Mouse (Mus musculus): Measurements from ENCODE around the gene Slc45a2. TPM values are rescaled to one million over a fixed set of nuclear protein-coding genes. Genes with fewer than 3 reads are reported as not detected.

The Slc45a2 gene
- total and polyA plus RNA-seq, 3 experiments: not detected

DNA sequence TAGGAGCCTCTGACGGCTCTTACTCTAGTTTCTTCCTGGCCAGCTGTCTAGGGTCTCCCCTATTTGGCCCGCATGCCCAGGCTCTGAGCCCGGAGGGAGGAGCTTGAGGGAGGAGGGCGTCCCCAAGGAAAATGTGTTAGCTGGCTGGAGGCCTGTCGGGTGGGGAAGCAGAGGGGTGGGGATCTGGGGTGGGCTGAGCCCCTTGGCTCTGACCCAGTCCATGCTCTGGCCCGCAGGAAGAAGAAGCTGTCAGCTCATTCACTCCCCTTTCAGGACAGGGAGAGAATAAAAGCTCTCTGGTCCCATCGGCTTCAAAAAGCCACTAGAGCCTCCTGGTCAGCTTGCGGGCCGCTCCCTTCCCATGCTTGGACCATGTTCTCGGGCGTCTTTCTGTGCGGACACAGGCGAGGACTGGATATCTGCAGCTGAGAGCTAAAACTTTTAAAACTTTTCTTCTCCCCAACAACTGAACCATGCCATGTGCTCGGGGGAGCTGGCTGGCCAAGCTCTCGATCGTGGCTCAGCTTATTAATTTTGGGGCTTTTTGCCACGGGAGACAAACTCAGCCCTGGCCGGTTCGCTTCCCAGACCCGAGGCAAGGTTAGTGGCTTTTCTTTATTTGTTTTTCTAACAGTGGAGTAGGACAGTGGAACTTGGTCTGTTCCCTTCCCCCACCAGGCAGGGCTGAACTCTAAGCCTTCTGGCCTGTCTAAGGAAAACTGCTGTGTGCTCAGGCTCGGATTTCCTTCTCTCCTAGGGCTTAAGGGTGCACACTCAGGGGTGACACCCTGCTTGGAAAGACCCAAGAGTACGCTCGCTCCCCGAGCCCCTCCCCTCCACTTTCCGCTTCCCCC is 64.3 kb downstream of the Slc45a2 start, which contains the start of gene Adamts12:
Adamts12 (plus strand) TSS at position 233 of the 854 bp plus-strand sequence.
- dilution Hi-C loops (cut with MboI; ENCODE audit: extremely low pct_ligation_motif_present, extremely low pct_unique_long_range_greater_than_20kb, low sequenced_read_pairs) (no loop called here), in situ Hi-C loops (cut with MboI; ENCODE audit: low pct_ligation_motif_present, low pct_unique_long_range_greater_than_20kb, low sequenced_read_pairs) (no loop called here)
- Histone ChIP-seq H3K4me2 (ENCODE audit: insufficient read depth, low read depth, poor library complexity, severe bottlenecking) (no peak within 1 kb of the TSS), H3K79me2 (replicated peaks; ENCODE audit: control insufficient read depth, extremely low read depth, insufficient read depth, poor library complexity, severe bottlenecking) (no peaks in the 10 kb centered on the region), H3K27me3 (replicated peaks) (no peaks in the 10 kb centered on the region), H3K4me1 (ENCODE audit: control insufficient read depth in 1 of 2, insufficient read depth in 2 of 2) (0 out of 4 replicates have a peak, but pooled peaks cover 0 to 3% of the 10 kb centered on the region in 2 experiments), H3K4me3 (replicated peaks in 1 of 3; ENCODE audit: low read depth in 2 of 3, low read length in 2 of 3, poor library complexity in 1 of 3) (no peak within 1 kb of the TSS), H3K36me3 (replicated peaks in 1 of 2; ENCODE audit: control insufficient read depth in 1 of 2, insufficient read depth in 1 of 2, low read length in 1 of 2) (no peaks in the 10 kb centered on the region), H3K9me3 (replicated peaks; ENCODE audit: low read length) (no peaks in the 10 kb centered on the region), H3K9ac (ENCODE audit: insufficient read depth, low read depth) (no peak within 1 kb of the TSS), H3K27ac (ENCODE audit: insufficient read depth, low read depth) (no peak within 1 kb of the TSS)
- DNase-seq (ENCODE audit: extremely low read depth): no peak
- TF ChIP-seq GABPA (IDR thresholded peaks at IDR 0.05; ENCODE audit: insufficient replicate concordance, low read depth, low read length): no peak
- no peak for TF ChIP-seq PAX5 (IDR thresholded peaks at IDR 0.05; ENCODE audit: low read length)
- no peak for TF ChIP-seq RAD21 (IDR thresholded peaks at IDR 0.05; ENCODE audit: low read depth, low read length)
- no peak for TF ChIP-seq JUN (IDR thresholded peaks at IDR 0.05; ENCODE audit: insufficient read depth, low read depth, low read length)
- TF ChIP-seq SMC3 (IDR thresholded peaks at IDR 0.05; ENCODE audit: low read depth, low read length): no peak

DNA sequence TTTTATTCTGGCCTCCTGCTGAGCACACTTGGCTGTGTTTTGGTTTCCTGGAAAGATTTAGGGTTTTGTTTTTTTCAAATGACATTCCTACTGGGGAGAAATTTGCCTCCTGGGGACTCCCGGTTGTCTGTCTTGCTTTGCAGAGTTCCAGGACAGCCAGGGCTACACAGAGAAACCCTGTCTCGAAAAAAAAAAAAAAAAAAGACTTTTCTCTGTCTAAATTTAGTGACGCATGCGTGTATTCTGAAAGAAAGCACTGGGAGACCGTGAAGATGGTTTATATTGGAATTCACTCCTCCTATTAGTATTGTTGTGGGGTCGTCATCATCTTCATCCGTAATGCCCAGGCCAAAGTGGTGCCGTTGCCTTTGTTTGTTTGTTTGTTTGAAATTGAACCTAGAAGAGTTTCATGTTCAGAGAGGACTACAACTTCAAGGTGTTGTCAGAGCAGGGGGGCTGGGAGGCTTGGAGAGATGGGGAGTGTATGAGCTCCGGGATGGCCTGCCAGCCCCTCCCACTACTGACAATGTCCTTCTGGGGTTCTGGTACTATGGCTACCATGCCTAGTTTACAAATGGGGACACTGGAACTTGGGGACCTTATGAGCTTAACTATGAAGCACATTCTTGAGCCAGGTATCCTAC is 65.1 kb downstream of the Slc45a2 start:
- H3K27ac ChIP-seq (ENCODE audit: insufficient read depth, low read depth): no peak overlapping the region
- dilution Hi-C loops (cut with MboI; ENCODE audit: extremely low pct_ligation_motif_present, extremely low pct_unique_long_range_greater_than_20kb, low sequenced_read_pairs): no loop called here

DNA sequence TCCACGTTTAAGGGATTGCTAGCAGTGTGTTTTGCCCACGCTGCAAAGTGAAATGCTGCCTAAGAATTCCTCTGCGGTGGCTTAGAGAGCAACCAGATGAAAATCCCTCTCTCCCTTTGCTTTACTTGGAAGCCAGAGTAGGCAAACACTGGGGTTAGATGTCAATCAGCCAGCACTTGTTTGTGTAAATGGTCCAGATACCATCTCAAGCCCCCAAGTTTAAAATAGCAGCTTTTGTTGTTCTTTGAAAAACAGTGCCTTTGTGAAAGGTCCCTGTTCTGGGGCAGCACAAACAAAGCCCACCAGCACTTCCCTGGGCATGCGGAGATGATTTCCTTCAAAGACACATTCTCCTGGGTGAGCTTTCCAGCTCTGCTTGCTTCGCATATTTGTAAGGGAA is 65.8 kb downstream of the Slc45a2 start:
- Histone ChIP-seq H3K9ac (ENCODE audit: insufficient read depth, low read depth) (no peak overlapping the region), H3K4me3 (replicated peaks in 1 of 3; ENCODE audit: low read depth in 2 of 3, low read length in 2 of 3, poor library complexity in 1 of 3) (no peak overlapping the region), H3K9me3 (replicated peaks; ENCODE audit: low read length) (no peaks in the 10 kb centered on the region), H3K27ac (ENCODE audit: insufficient read depth, low read depth) (no peak overlapping the region), H3K4me2 (ENCODE audit: insufficient read depth, low read depth, poor library complexity, severe bottlenecking) (no peak overlapping the region), H3K36me3 (replicated peaks in 1 of 2; ENCODE audit: control insufficient read depth in 1 of 2, insufficient read depth in 1 of 2, low read length in 1 of 2) (no peaks in the 10 kb centered on the region), H3K4me1 (ENCODE audit: control insufficient read depth in 1 of 2, insufficient read depth in 2 of 2) (0 out of 4 replicates have a peak, but pooled peaks cover 0 to 3% of the 10 kb centered on the region in 2 experiments), H3K79me2 (replicated peaks; ENCODE audit: control insufficient read depth, extremely low read depth, insufficient read depth, poor library complexity, severe bottlenecking) (no peaks in the 10 kb centered on the region), H3K27me3 (replicated peaks) (no peaks in the 10 kb centered on the region)
- TF ChIP-seq NRF1 (IDR thresholded peaks at IDR 0.05; ENCODE audit: low read depth, low read length) (no peak), CHD2 (IDR thresholded peaks at IDR 0.05; ENCODE audit: low read length) (no peak), HCFC1 (IDR thresholded peaks at IDR 0.05; ENCODE audit: low read depth, low read length) (no peak), TCF12 (IDR thresholded peaks at IDR 0.05; ENCODE audit: low read depth, low read length) (no peak), MEF2A (IDR thresholded peaks at IDR 0.05; ENCODE audit: borderline replicate concordance, low read depth, low read length) (no peak), ZC3H11A (IDR thresholded peaks at IDR 0.05; ENCODE audit: low read depth, low read length) (no peak), MYC (IDR thresholded peaks at IDR 0.05; ENCODE audit: low read depth, low read length) (no peak), RCOR1 (conservative IDR thresholded peaks at IDR 0.05; ENCODE audit: low read depth, low read length) (no peak), ZNF384 (IDR thresholded peaks at IDR 0.05; ENCODE audit: low read depth, low read length) (no peak), MXI1 (IDR thresholded peaks at IDR 0.05; ENCODE audit: low read depth, low read length) (no peak)
- dilution Hi-C loops (cut with MboI; ENCODE audit: extremely low pct_ligation_motif_present, extremely low pct_unique_long_range_greater_than_20kb, low sequenced_read_pairs) (no loop called here), in situ Hi-C loops (cut with MboI; ENCODE audit: low pct_ligation_motif_present, low pct_unique_long_range_greater_than_20kb, low sequenced_read_pairs) (no loop called here)
- DNase-seq (ENCODE audit: extremely low read depth): no peak

More for the DNA sequence above, 65.1 kb downstream of the Slc45a2 start:
- no peak for DNase-seq (ENCODE audit: extremely low read depth)
- in situ Hi-C loops (cut with MboI; ENCODE audit: low pct_ligation_motif_present, low pct_unique_long_range_greater_than_20kb, low sequenced_read_pairs): no loop called here
- Histone ChIP-seq H3K9ac (ENCODE audit: insufficient read depth, low read depth) (no peak overlapping the region), H3K9me3 (replicated peaks; ENCODE audit: low read length) (no peaks in the 10 kb centered on the region), H3K79me2 (replicated peaks; ENCODE audit: control insufficient read depth, extremely low read depth, insufficient read depth, poor library complexity, severe bottlenecking) (no peaks in the 10 kb centered on the region), H3K4me1 (ENCODE audit: control insufficient read depth in 1 of 2, insufficient read depth in 2 of 2) (0 out of 4 replicates have a peak, but pooled peaks cover 0 to 3% of the 10 kb centered on the region in 2 experiments), H3K4me2 (ENCODE audit: insufficient read depth, low read depth, poor library complexity, severe bottlenecking) (no peak overlapping the region), H3K36me3 (replicated peaks in 1 of 2; ENCODE audit: control insufficient read depth in 1 of 2, insufficient read depth in 1 of 2, low read length in 1 of 2) (no peaks in the 10 kb centered on the region), H3K4me3 (replicated peaks in 1 of 3; ENCODE audit: low read depth in 2 of 3, low read length in 2 of 3, poor library complexity in 1 of 3) (no peak overlapping the region), H3K27me3 (replicated peaks) (no peaks in the 10 kb centered on the region)
- no peak for TF ChIP-seq JUND (conservative IDR thresholded peaks at IDR 0.05; ENCODE audit: low read depth, low read length)
- no peak for TF ChIP-seq USF2 (conservative IDR thresholded peaks at IDR 0.05; ENCODE audit: low read depth, low read length)
- no peak for TF ChIP-seq SIN3A (IDR thresholded peaks at IDR 0.05; ENCODE audit: low read length)
- TF ChIP-seq ETS1 (conservative IDR thresholded peaks at IDR 0.05; ENCODE audit: low read depth, low read length): no peak
- no peak for TF ChIP-seq ZKSCAN1 (IDR thresholded peaks at IDR 0.05; ENCODE audit: borderline replicate concordance, low read depth, low read length)
- TF ChIP-seq HCFC1 (IDR thresholded peaks at IDR 0.05; ENCODE audit: low read depth, low read length): no peak
- no peak for TF ChIP-seq KAT2A (IDR thresholded peaks at IDR 0.05; ENCODE audit: insufficient replicate concordance, low read length)
- no peak for TF ChIP-seq NELFE (IDR thresholded peaks at IDR 0.05; ENCODE audit: low read depth, low read length)
- TF ChIP-seq RAD21 (IDR thresholded peaks at IDR 0.05; ENCODE audit: low read depth, low read length): no peak
- no peak for TF ChIP-seq PAX5 (IDR thresholded peaks at IDR 0.05; ENCODE audit: low read length)

Measured in CH12.LX (cell line).